Mouse (Mus musculus) heart, postnatal 0 days (tissue): ENCODE data around the gene Pde3a.

ENCODE experiments used
- CTCF ChIP-seq: IDR thresholded peaks from 2 replicates; pipeline ENCODE4 v1.5.1; 2016; ENCODE audit warnings: antibody characterized with exemption, control low read depth, low read depth
- EP300 ChIP-seq: IDR thresholded peaks from 2 replicates; pipeline ENCODE4 v1.6.1; 2016; ENCODE audit warnings: antibody characterized with exemption, low read depth

GRCm38 (mm10) chr6:141265257-141265656 is 16.2 kb downstream of the Pde3a start:
- TF ChIP-seq CTCF (no peak), EP300 (no peak)
